Mouse (Mus musculus) cortical plate, adult 2 months (tissue): ENCODE measurements around the gene Cacna2d3. TPM values are rescaled to one million over a fixed set of nuclear protein-coding genes. Genes with fewer than 3 reads are reported as not detected.

Experiments used
- H3K27ac ChIP-seq: fragments of 200-500 bp; 2 replicates; pipeline ENCODE4 v1.5.1; 2012; ENCODE audit warnings: low read length, control low read depth, inconsistent platforms; ENCODE audit not compliant: insufficient read depth
- H3K4me1 ChIP-seq: fragments of 200-500 bp; 2 replicates; pipeline ENCODE4 v1.6.1; 2011; ENCODE audit warnings: low read length; ENCODE audit not compliant: control insufficient read depth, insufficient read depth
- H3K4me3 ChIP-seq: fragments of 200-500 bp; 2 replicates; pipeline ENCODE4 v1.5.1; 2011; ENCODE audit warnings: mild to moderate bottlenecking, low read length, control low read depth; ENCODE audit not compliant: insufficient read depth
- CTCF ChIP-seq: fragments of 200-500 bp; IDR thresholded peaks from 2 replicates; pipeline ENCODE4 v1.5.1; 2011; ENCODE audit warnings: mild to moderate bottlenecking, control low read depth, low read length; ENCODE audit not compliant: insufficient read depth; ENCODE audit errors: extremely low read depth
- POLR2A ChIP-seq: fragments of 200-500 bp; IDR thresholded peaks from 2 replicates; pipeline ENCODE4 v1.6.1; 2011; ENCODE audit warnings: mild to moderate bottlenecking, low read length, control low read depth; ENCODE audit not compliant: insufficient read depth; ENCODE audit errors: extremely low read depth
- polyA plus RNA-seq: library from polyadenylated mRNA; depleted of rRNA; stranded (reverse); fragments of >200 nt; gene quantifications from 2 replicates; pipeline ENCODE4 v1.2.3, GENCODE M21; 2012

Gene Cacna2d3
- polyA plus RNA-seq, 1 experiment = 75.4 TPM

GRCm38 (mm10) chr14:29382786-29383185, 338.9 kb downstream of the Cacna2d3 start:
- no peak overlapping the region for H3K4me3 ChIP-seq
- TF ChIP-seq POLR2A (no peak), CTCF (no peak)
- no peak overlapping the region for H3K27ac ChIP-seq
- peaks cover 2% of the 10 kb centered on the region; the same call in 1 of the 2 replicates for H3K4me1 ChIP-seq

- H3K4me1 ChIP-seq = no peaks in the 10 kb centered on the region
- TF ChIP-seq POLR2A (no peak), CTCF (no peak)
- no peak overlapping the region for H3K4me3 ChIP-seq
- no peak overlapping the region for H3K27ac ChIP-seq
These were observed 354.8 kb downstream of the Cacna2d3 start for GRCm38 (mm10) chr14:29366911-29367310.

- Histone ChIP-seq H3K4me1 (no peaks in the 10 kb centered on the region), H3K27ac (no peak overlapping the region), H3K4me3 (no peak overlapping the region)
- no peak for TF ChIP-seq CTCF
- TF ChIP-seq POLR2A = no peak
These were observed 359.2 kb downstream of the Cacna2d3 start for GRCm38 (mm10) chr14:29362448-29362847.

GRCm38 (mm10) chr14:29350627-29351026, 371.0 kb downstream of the Cacna2d3 start:
- Histone ChIP-seq H3K4me1 (peaks cover 2% of the 10 kb centered on the region; the same call in 1 of the 2 replicates), H3K27ac (no peak overlapping the region), H3K4me3 (no peak overlapping the region)
- no peak for TF ChIP-seq CTCF
- no peak for TF ChIP-seq POLR2A

GRCm38 (mm10) chr14:29341581-29341980, 380.1 kb downstream of the Cacna2d3 start:
- H3K4me3 ChIP-seq = no peak overlapping the region
- no peak for TF ChIP-seq CTCF
- no peak for TF ChIP-seq POLR2A
- no peaks in the 10 kb centered on the region for H3K4me1 ChIP-seq
- no peak overlapping the region for H3K27ac ChIP-seq

GRCm38 (mm10) chr14:29340728-29341127, 380.9 kb downstream of the Cacna2d3 start:
- H3K27ac ChIP-seq = no peak overlapping the region

GRCm38 (mm10) chr14:29334897-29335296, 386.8 kb downstream of the Cacna2d3 start:
- H3K4me3 ChIP-seq = no peak overlapping the region
- H3K27ac ChIP-seq = no peak overlapping the region
- H3K4me1 ChIP-seq = no peaks in the 10 kb centered on the region
- TF ChIP-seq POLR2A = no peak
- TF ChIP-seq CTCF = no peak

More at GRCm38 (mm10) chr14:29340728-29341127, 380.9 kb downstream of the Cacna2d3 start:
- TF ChIP-seq CTCF (no peak), POLR2A (no peak)
- Histone ChIP-seq H3K4me3 (no peak overlapping the region), H3K4me1 (no peaks in the 10 kb centered on the region)

- no peak overlapping the region for H3K4me3 ChIP-seq
- TF ChIP-seq CTCF (no peak), POLR2A (no peak)
- no peak overlapping the region for H3K27ac ChIP-seq
- no peaks in the 10 kb centered on the region for H3K4me1 ChIP-seq
These were observed 387.4 kb downstream of the Cacna2d3 start for GRCm38 (mm10) chr14:29334216-29334615.

GRCm38 (mm10) chr14:29324430-29324782, 397.3 kb downstream of the Cacna2d3 start:
- TF ChIP-seq POLR2A (no peak), CTCF (no peak)
- Histone ChIP-seq H3K4me1 (no peaks in the 10 kb centered on the region), H3K27ac (no peak overlapping the region)

GRCm38 (mm10) chr14:29323718-29324429, 397.8 kb downstream of the Cacna2d3 start:
- TF ChIP-seq CTCF = no peak
- TF ChIP-seq POLR2A = no peak
- H3K4me1 ChIP-seq = no peaks in the 10 kb centered on the region
- no peak overlapping the region for H3K4me3 ChIP-seq
- no peak overlapping the region for H3K27ac ChIP-seq

More at GRCm38 (mm10) chr14:29324430-29324782, 397.3 kb downstream of the Cacna2d3 start:
- H3K4me3 ChIP-seq = no peak overlapping the region
